24 mouse cellular contexts compared by ENCODE assay signal in the genomic region with DNA sequence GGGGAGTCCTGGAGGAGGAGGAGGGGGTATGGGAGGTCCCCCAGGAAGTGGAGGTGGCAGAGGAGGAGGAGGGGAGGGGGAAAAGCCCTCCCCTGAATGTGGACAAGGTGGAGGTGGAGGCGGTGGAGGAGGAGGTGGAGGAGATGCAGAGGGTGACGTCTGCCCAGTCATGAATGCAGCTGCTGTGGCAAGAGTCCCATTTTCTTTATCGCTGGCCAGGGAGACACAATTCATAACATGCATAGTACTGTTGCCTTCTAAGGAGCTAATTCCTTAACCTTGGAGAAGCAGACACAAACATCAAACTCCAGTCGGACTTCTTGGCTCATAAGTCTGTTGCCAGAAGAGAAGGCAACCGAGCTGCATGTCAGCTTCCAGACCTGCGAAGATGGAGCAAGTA. TPM values are rescaled to one million over a fixed set of nuclear protein-coding genes. Genes with fewer than 3 reads are reported as not detected.
DNase-seq lines count a peak whose midpoint lies in the region; ATAC-seq and TF ChIP-seq lines count a peak whose summit lies in the region.
"Had no signal": no experiment of that assay in that cellular context is flagged by ENCODE, and none has a peak within 500 bp of the region (broad histone marks: within the 10 kb centered on the region; RNA-seq: fewer than 3 reads in every experiment).

No protein-coding gene starts in this region.

- no peaks in the 10 kb centered on the region for H3K79me2 ChIP-seq in heart, adult 2 months (replicated peaks; ENCODE audit: control insufficient read depth, insufficient read depth, low read length)

- H3K27me3 ChIP-seq in heart, embryonic 13.5 days (replicated peaks): peaks cover 81% of the 10 kb centered on the region
- peaks cover 1% of the 10 kb centered on the region for H3K27me3 ChIP-seq in heart, adult 2 months (ENCODE audit: control insufficient read depth, insufficient read depth, low read length)
- peaks cover 12% of the 10 kb centered on the region; the same call in 1 of the 2 replicates for H3K27me3 ChIP-seq in lung, embryonic 14.5 days (ENCODE audit: insufficient read depth, low read length)
- peaks cover 8% of the 10 kb centered on the region; the same call in 1 of the 2 replicates for H3K27me3 ChIP-seq in liver, embryonic 14.5 days (ENCODE audit: control insufficient read depth, insufficient read depth, low read length)
- H3K27me3 ChIP-seq in liver, postnatal 0 days (ENCODE audit: insufficient read depth, low read length): peaks cover 10% of the 10 kb centered on the region
- H3K27me3 ChIP-seq: Patski had no signal

- no peaks in the 10 kb centered on the region for H3K9me3 ChIP-seq in heart, embryonic 13.5 days
- H3K9me3 ChIP-seq in lung, embryonic 14.5 days (ENCODE audit: low read depth, low read length): no peaks in the 10 kb centered on the region
- peaks cover 3% of the 10 kb centered on the region for H3K9me3 ChIP-seq in liver, embryonic 14.5 days (ENCODE audit: control insufficient read depth, low read length)
- no peaks in the 10 kb centered on the region for H3K9me3 ChIP-seq in liver, postnatal 0 days (ENCODE audit: low read length)
- H3K9me3 ChIP-seq: embryonic facial prominence, embryonic 13.5 days; forebrain, embryonic 10.5 days; heart, embryonic 10.5 days; heart, embryonic 15.5 days; hindbrain, embryonic 13.5 days had no signal

- intact Hi-C loops in heart, adult 2 months (cut with DNase I): no loop called here

- peaks cover 45% of the 10 kb centered on the region for H3K4me1 ChIP-seq in heart, embryonic 13.5 days
- peaks cover 2% of the 10 kb centered on the region for H3K4me1 ChIP-seq in heart, adult 2 months (ENCODE audit: control insufficient read depth, insufficient read depth, low read length)
- H3K4me1 ChIP-seq in lung, embryonic 14.5 days (ENCODE audit: insufficient read depth): peaks cover 26% of the 10 kb centered on the region
- peaks cover 74 to 75% of the 10 kb centered on the region in 2 experiments for H3K4me1 ChIP-seq in liver, embryonic 14.5 days (replicated peaks; ENCODE audit: control insufficient read depth in 2 of 2, insufficient read depth in 2 of 2, low read length in 1 of 2)
- peaks cover 21% of the 10 kb centered on the region for H3K4me1 ChIP-seq in liver, postnatal 0 days (ENCODE audit: insufficient read depth)

- peak overlapping the region; percentile 40; the same call in 1 of the 2 replicates for H3K4me2 ChIP-seq in heart, embryonic 13.5 days
- no peak overlapping the region for H3K4me2 ChIP-seq in lung, embryonic 14.5 days
- peak overlapping the region; percentile 87 for H3K4me2 ChIP-seq in liver, embryonic 14.5 days (ENCODE audit: low read depth)
- H3K4me2 ChIP-seq in liver, postnatal 0 days (ENCODE audit: low read depth, low read length): peak overlapping the region; percentile 83
- H3K4me2 ChIP-seq: embryonic facial prominence, embryonic 13.5 days; heart, embryonic 15.5 days; hindbrain, embryonic 13.5 days had no signal

- TF ChIP-seq EP300 in heart, adult 2 months (IDR thresholded peaks at IDR 0.05; ENCODE audit: insufficient read depth, low read depth, low read length): no peak
- no peak for TF ChIP-seq EP300 in liver, embryonic 14.5 days (IDR thresholded peaks at IDR 0.05; ENCODE audit: low read depth)
- TF ChIP-seq EP300 in liver, postnatal 0 days (IDR thresholded peaks at IDR 0.05; ENCODE audit: low read depth): no peak

- H3K9ac ChIP-seq in heart, embryonic 13.5 days: no peak overlapping the region
- no peak overlapping the region for H3K9ac ChIP-seq in heart, adult 2 months (ENCODE audit: low read depth, low read length)
- H3K9ac ChIP-seq in lung, embryonic 14.5 days: no peak overlapping the region
- no peak overlapping the region for H3K9ac ChIP-seq in liver, embryonic 14.5 days (replicated peaks)
- no peak overlapping the region for H3K9ac ChIP-seq in liver, postnatal 0 days (replicated peaks)
- H3K9ac ChIP-seq: embryonic facial prominence, embryonic 13.5 days; heart, embryonic 15.5 days; hindbrain, embryonic 13.5 days had no signal

- no peak for DNase-seq in heart, adult 2 months
- peak; percentile 52 for DNase-seq in lung, embryonic 14.5 days
- DNase-seq in lung, postnatal 4 days: no peak
- no peak for DNase-seq in liver, embryonic 14.5 days (ENCODE audit: low read depth in 3 of 3, low spot score in 3 of 3)
- DNase-seq in liver, postnatal 0 days: no peak
- DNase-seq in layer of hippocampus, adult 2 months (ENCODE audit: low spot score in 2 of 2): no peak
- DNase-seq in gastrocnemius, postnatal 10 days: no peak
- DNase-seq: adrenal gland, adult 2 months; adrenal gland, postnatal 25 days; cerebellum, adult 18-20 months; cerebellum, adult 9-11 months; cerebellum, postnatal 36 days; gastrocnemius, adult 2 months; gastrocnemius, postnatal 36 days; heart, postnatal 14 days had no signal

- no peak for TF ChIP-seq CTCF in heart, adult 2 months (IDR thresholded peaks at IDR 0.05)
- no peak for TF ChIP-seq CTCF in lung, embryonic 14.5 days (IDR thresholded peaks at IDR 0.05; ENCODE audit: low read depth)
- TF ChIP-seq CTCF in liver, embryonic 14.5 days (IDR thresholded peaks at IDR 0.05; ENCODE audit: low read depth): no peak
- no peak for TF ChIP-seq CTCF in liver, postnatal 0 days (IDR thresholded peaks at IDR 0.05; ENCODE audit: low read depth)
- TF ChIP-seq CTCF in layer of hippocampus, adult 2 months (conservative IDR thresholded peaks at IDR 0.05): no peak

- no peak for TF ChIP-seq POLR2A in heart, adult 2 months (IDR thresholded peaks at IDR 0.05; ENCODE audit: insufficient read depth, low read depth, low read length)

- no peak for ATAC-seq in heart, embryonic 13.5 days (ENCODE audit: extremely low read depth, insufficient number of reproducible peaks, low FRiP score, low TSS enrichment)
- no peak for ATAC-seq in lung, embryonic 14.5 days (ENCODE audit: insufficient read depth)
- ATAC-seq in liver, embryonic 14.5 days (ENCODE audit: insufficient read depth): no peak
- ATAC-seq in liver, postnatal 0 days: no peak
- ATAC-seq: activated CD4-positive, CD25-positive, alpha-beta regulatory T cell, adult 4 months; forebrain, embryonic 14.5 days; Patski had no signal

- H3K36me3 ChIP-seq in heart, embryonic 13.5 days: no peaks in the 10 kb centered on the region
- no peaks in the 10 kb centered on the region for H3K36me3 ChIP-seq in heart, adult 2 months (ENCODE audit: control insufficient read depth, insufficient read depth, low read length)
- no peaks in the 10 kb centered on the region for H3K36me3 ChIP-seq in lung, embryonic 14.5 days (ENCODE audit: insufficient read depth)
- peaks cover 51% of the 10 kb centered on the region for H3K36me3 ChIP-seq in liver, embryonic 14.5 days (replicated peaks; ENCODE audit: control insufficient read depth, insufficient read depth, low read depth)
- peaks cover 17% of the 10 kb centered on the region; the same call in 1 of the 2 replicates for H3K36me3 ChIP-seq in liver, postnatal 0 days (replicated peaks; ENCODE audit: insufficient read depth, low read length)
- H3K36me3 ChIP-seq: embryonic facial prominence, embryonic 13.5 days; forebrain, embryonic 10.5 days; heart, embryonic 10.5 days; heart, embryonic 15.5 days had no signal

- 71% methylated on average over 6 of the region's 6 CpGs for WGBS in heart, embryonic 13.5 days
- WGBS in heart, adult 2 months: 65% methylated on average over 6 of the region's 6 CpGs
- WGBS in lung, embryonic 14.5 days: 57% methylated on average over 6 of the region's 6 CpGs
- 78% methylated on average over 6 of the region's 6 CpGs for WGBS in liver, embryonic 14.5 days (ENCODE audit: insufficient replicate concordance)
- 81% methylated on average over 6 of the region's 6 CpGs for WGBS in liver, postnatal 0 days (ENCODE audit: insufficient replicate concordance)

- no peak overlapping the region for H3K27ac ChIP-seq in heart, embryonic 13.5 days (replicated peaks)
- H3K27ac ChIP-seq in heart, adult 2 months: no peak overlapping the region
- peak overlapping the region; percentile 28; the same call in 1 of the 2 replicates for H3K27ac ChIP-seq in lung, embryonic 14.5 days (ENCODE audit: low read depth)
- H3K27ac ChIP-seq in liver, embryonic 14.5 days: no peak overlapping the region
- H3K27ac ChIP-seq in liver, postnatal 0 days (ENCODE audit: low read depth): no peak overlapping the region
- H3K27ac ChIP-seq in layer of hippocampus, adult 2 months: no peak overlapping the region
- H3K27ac ChIP-seq: embryonic facial prominence, embryonic 13.5 days; forebrain, embryonic 10.5 days; gastrocnemius, adult 2 months; heart, embryonic 10.5 days; heart, embryonic 15.5 days; hindbrain, embryonic 13.5 days had no signal

- H3K4me3 ChIP-seq in heart, embryonic 13.5 days: no peak overlapping the region
- no peak overlapping the region for H3K4me3 ChIP-seq in heart, adult 2 months
- no peak overlapping the region for H3K4me3 ChIP-seq in lung, embryonic 14.5 days (ENCODE audit: low read depth, low read length)
- peak overlapping the region in 1 of 2 experiments; percentile 2; a peak in 1 of 4 replicates for H3K4me3 ChIP-seq in liver, embryonic 14.5 days (ENCODE audit: insufficient read depth in 1 of 2, low read depth in 2 of 2, low read length in 2 of 2)
- no peak overlapping the region for H3K4me3 ChIP-seq in liver, postnatal 0 days (ENCODE audit: low read depth, low read length)
- H3K4me3 ChIP-seq in layer of hippocampus, adult 2 months: no peak overlapping the region
- H3K4me3 ChIP-seq: embryonic facial prominence, embryonic 13.5 days; forebrain, embryonic 10.5 days; gastrocnemius, adult 2 months; heart, embryonic 10.5 days; heart, embryonic 15.5 days; hindbrain, embryonic 13.5 days had no signal

RNA-seq across cellular contexts. Expression of gene Fhdc1, which starts 5.8 kb away (rescaled TPM):
- polyA plus RNA-seq in heart, embryonic 13.5 days (2015; fragmentation: Nextera tagmentation; extraction: Ambion mirVana): 1.7 and 2.2 TPM in 2 replicates
- under 1 TPM; 0.59 to 0.60 TPM for total RNA-seq in heart, adult 2 months (2021)
- polyA plus RNA-seq in heart, adult 2 months (2012; rRNA removed): 0.09 and 0.39 TPM in 2 replicates
- 15.6 and 16.6 TPM in 2 replicates for polyA plus RNA-seq in lung, embryonic 14.5 days (2014; fragmentation: Nextera tagmentation; extraction: Ambion mirVana)
- polyA plus RNA-seq in liver, embryonic 14.5 days (2012; rRNA removed): 15.1 and 15.9 TPM in 2 replicates
- polyA plus RNA-seq in liver, embryonic 14.5 days (2014; fragmentation: Nextera tagmentation; extraction: Ambion mirVana): 28.0 and 29.2 TPM in 2 replicates
- polyA plus RNA-seq in liver, postnatal 0 days (2015; fragmentation: Nextera tagmentation; extraction: Ambion mirVana): 16.8 and 19.1 TPM in 2 replicates
- 1 to 10 TPM; 1.7 to 2.2 TPM for total RNA-seq in layer of hippocampus, adult 2 months (2021)
- total RNA-seq in gastrocnemius, postnatal 10 days (2021): 1 to 10 TPM in 1 of 2 experiments, under 1 TPM in 1; 0.82 to 2.1 TPM
